Mouse (Mus musculus): ENCODE data around the gene Cacna2d4.
"Not testable (repeated sequence)": the region's sequence is repeated elsewhere in the genome, so short reads cannot be mapped to it uniquely, and the experiment has no call there.

The Cacna2d4 gene

GRCm38 (mm10) chr6:119341409-119341808 is 105.1 kb downstream of the Cacna2d4 start:
- DNase-seq (ENCODE audit: low spot score in 2 of 2) = no peak

- DNase-seq (ENCODE audit: low spot score in 2 of 2) = no peak
Observed at GRCm38 (mm10) chr6:119346257-119346656, 109.9 kb downstream of the Cacna2d4 start.

GRCm38 (mm10) chr6:119347813-119348212 is 111.5 kb downstream of the Cacna2d4 start:
- no peak for DNase-seq (ENCODE audit: low spot score in 2 of 2)

- DNase-seq (ENCODE audit: low spot score in 2 of 2) = peak in 1 of 2 experiments; percentile 79
Observed at GRCm38 (mm10) chr6:119348234-119348633, 111.9 kb downstream of the Cacna2d4 start.

- DNase-seq (ENCODE audit: low spot score in 2 of 2) = no peak
Observed at GRCm38 (mm10) chr6:119350703-119351198, 114.4 kb downstream of the Cacna2d4 start.

GRCm38 (mm10) chr6:119351656-119352055 is 115.3 kb downstream of the Cacna2d4 start:
- no peak for DNase-seq (ENCODE audit: low spot score in 2 of 2)

- no peak for DNase-seq (ENCODE audit: low spot score in 2 of 2)
Observed at GRCm38 (mm10) chr6:119352501-119352900, 116.2 kb downstream of the Cacna2d4 start.

- no peak for DNase-seq (ENCODE audit: low spot score in 2 of 2)
Observed at GRCm38 (mm10) chr6:119358020-119358571, 121.8 kb downstream of the Cacna2d4 start.

- not testable (repeated sequence) for DNase-seq (ENCODE audit: low spot score in 2 of 2)
Observed at GRCm38 (mm10) chr6:119360250-119360649, 123.9 kb downstream of the Cacna2d4 start.

- no peak for DNase-seq (ENCODE audit: low spot score in 2 of 2)
Observed at GRCm38 (mm10) chr6:119360925-119361702, 124.8 kb downstream of the Cacna2d4 start.

- DNase-seq (ENCODE audit: low spot score in 2 of 2) = no peak
Observed at GRCm38 (mm10) chr6:119363593-119363992, 127.3 kb downstream of the Cacna2d4 start.

- DNase-seq (ENCODE audit: low spot score in 2 of 2) = not testable (repeated sequence)
Observed at GRCm38 (mm10) chr6:119366800-119367199, 130.5 kb downstream of the Cacna2d4 start.

GRCm38 (mm10) chr6:119367382-119367781 is 131.1 kb downstream of the Cacna2d4 start:
- DNase-seq (ENCODE audit: low spot score in 2 of 2) = no peak

- no peak for DNase-seq (ENCODE audit: low spot score in 2 of 2)
Observed at GRCm38 (mm10) chr6:119371624-119372023, 135.3 kb downstream of the Cacna2d4 start.

- DNase-seq (ENCODE audit: low spot score in 2 of 2) = no peak
Observed at GRCm38 (mm10) chr6:119372237-119372636, 135.9 kb downstream of the Cacna2d4 start.

- no peak for DNase-seq (ENCODE audit: low spot score in 2 of 2)
Observed at GRCm38 (mm10) chr6:119373000-119373705, 136.8 kb downstream of the Cacna2d4 start.

GRCm38 (mm10) chr6:119375035-119375434 is 138.7 kb downstream of the Cacna2d4 start:
- DNase-seq (ENCODE audit: low spot score in 2 of 2) = no peak

- no peak for DNase-seq (ENCODE audit: low spot score in 2 of 2)
Observed at GRCm38 (mm10) chr6:119377613-119378012, 141.3 kb downstream of the Cacna2d4 start.

- DNase-seq (ENCODE audit: low spot score in 2 of 2) = no peak
Observed at GRCm38 (mm10) chr6:119378631-119379030, 142.3 kb downstream of the Cacna2d4 start.

- DNase-seq (ENCODE audit: low spot score in 2 of 2) = no peak
Observed at GRCm38 (mm10) chr6:119385668-119386067, 149.3 kb downstream of the Cacna2d4 start.

GRCm38 (mm10) chr6:119386421-119386820 is 150.1 kb downstream of the Cacna2d4 start:
- no peak for DNase-seq (ENCODE audit: low spot score in 2 of 2)

- no peak for DNase-seq (ENCODE audit: low spot score in 2 of 2)
Observed at GRCm38 (mm10) chr6:119386821-119387220, 150.5 kb downstream of the Cacna2d4 start.

Data from frontal cortex, postnatal 10 days (tissue).